Mouse (Mus musculus): ENCODE results near the gene Wdr1. TPM values are rescaled to one million over a fixed set of nuclear protein-coding genes. Genes with fewer than 3 reads are reported as not detected.

Gene Wdr1
- total and polyA plus RNA-seq, 3 experiments, result 108 to 173 (median 142) TPM

- Histone ChIP-seq H3K9ac (ENCODE audit: insufficient read depth, low read depth) (no peak overlapping the region), H3K27me3 (replicated peaks) (no peaks in the 10 kb centered on the region), H3K9me3 (replicated peaks; ENCODE audit: low read length) (no peaks in the 10 kb centered on the region), H3K27ac (ENCODE audit: insufficient read depth, low read depth) (no peak overlapping the region), H3K36me3 (replicated peaks in 1 of 2; ENCODE audit: control insufficient read depth in 1 of 2, insufficient read depth in 1 of 2, low read length in 1 of 2) (peaks cover 43 to 73% of the 10 kb centered on the region in 2 experiments), H3K4me3 (replicated peaks in 1 of 3; ENCODE audit: low read depth in 2 of 3, low read length in 2 of 3, poor library complexity in 1 of 3) (no peak overlapping the region), H3K79me2 (replicated peaks; ENCODE audit: control insufficient read depth, extremely low read depth, insufficient read depth, poor library complexity, severe bottlenecking) (peaks cover 36% of the 10 kb centered on the region), H3K4me2 (ENCODE audit: insufficient read depth, low read depth, poor library complexity, severe bottlenecking) (no peak overlapping the region), H3K4me1 (ENCODE audit: control insufficient read depth in 1 of 2, insufficient read depth in 2 of 2) (peaks cover 3 to 28% of the 10 kb centered on the region in 2 experiments; a peak in 3 of 4 replicates)
- in situ Hi-C loops (cut with MboI; ENCODE audit: low pct_ligation_motif_present, low pct_unique_long_range_greater_than_20kb, low sequenced_read_pairs) (no loop called here), dilution Hi-C loops (cut with MboI; ENCODE audit: extremely low pct_ligation_motif_present, extremely low pct_unique_long_range_greater_than_20kb, low sequenced_read_pairs) (no loop called here)
- DNase-seq (ENCODE audit: extremely low read depth), result no peak
- no peak for TF ChIP-seq ETS1 (conservative IDR thresholded peaks at IDR 0.05; ENCODE audit: low read depth, low read length)
- TF ChIP-seq MYC (IDR thresholded peaks at IDR 0.05; ENCODE audit: low read depth, low read length), result no peak
- TF ChIP-seq NRF1 (IDR thresholded peaks at IDR 0.05; ENCODE audit: low read depth, low read length), result no peak
- TF ChIP-seq CHD2 (IDR thresholded peaks at IDR 0.05; ENCODE audit: low read length), result no peak
- TF ChIP-seq E2F4 (IDR thresholded peaks at IDR 0.05; ENCODE audit: insufficient replicate concordance, low read depth, low read length), result no peak
- TF ChIP-seq ELF1 (IDR thresholded peaks at IDR 0.05; ENCODE audit: low read depth, low read length), result no peak
- no peak for TF ChIP-seq MAFK (IDR thresholded peaks at IDR 0.05; ENCODE audit: insufficient replicate concordance, low read length)
- TF ChIP-seq POLR2AphosphoS2 (IDR thresholded peaks at IDR 0.05; ENCODE audit: low read depth, low read length), result no peak
Observed at GRCm38 (mm10) chr5:38557811-38558210, 5.2 kb downstream of the Wdr1 start.

- no peak overlapping the region for H3K9ac ChIP-seq (ENCODE audit: insufficient read depth, low read depth)
- H3K4me2 ChIP-seq (ENCODE audit: insufficient read depth, low read depth, poor library complexity, severe bottlenecking), result no peak overlapping the region
- no peak overlapping the region for H3K4me3 ChIP-seq (replicated peaks in 1 of 3; ENCODE audit: low read depth in 2 of 3, low read length in 2 of 3, poor library complexity in 1 of 3)
- peaks cover 50 to 87% of the 10 kb centered on the region in 2 experiments for H3K36me3 ChIP-seq (replicated peaks in 1 of 2; ENCODE audit: control insufficient read depth in 1 of 2, insufficient read depth in 1 of 2, low read length in 1 of 2)
- H3K27ac ChIP-seq (ENCODE audit: insufficient read depth, low read depth), result no peak overlapping the region
- no peak for DNase-seq (ENCODE audit: extremely low read depth)
- H3K27me3 ChIP-seq (replicated peaks), result no peaks in the 10 kb centered on the region
- H3K79me2 ChIP-seq (replicated peaks; ENCODE audit: control insufficient read depth, extremely low read depth, insufficient read depth, poor library complexity, severe bottlenecking), result peaks cover 38% of the 10 kb centered on the region
- dilution Hi-C loops (cut with MboI; ENCODE audit: extremely low pct_ligation_motif_present, extremely low pct_unique_long_range_greater_than_20kb, low sequenced_read_pairs) (no loop called here), in situ Hi-C loops (cut with MboI; ENCODE audit: low pct_ligation_motif_present, low pct_unique_long_range_greater_than_20kb, low sequenced_read_pairs) (no loop called here)
- TF ChIP-seq SIN3A (IDR thresholded peaks at IDR 0.05; ENCODE audit: low read length), result no peak
- no peak for TF ChIP-seq TBP (conservative IDR thresholded peaks at IDR 0.05; ENCODE audit: low read depth, low read length)
- no peak for TF ChIP-seq POLR2A (IDR thresholded peaks at IDR 0.05; ENCODE audit: low read depth, low read length)
- TF ChIP-seq KAT2A (IDR thresholded peaks at IDR 0.05; ENCODE audit: insufficient replicate concordance, low read length), result no peak
- TF ChIP-seq GABPA (IDR thresholded peaks at IDR 0.05; ENCODE audit: insufficient replicate concordance, low read depth, low read length), result no peak
- no peak for TF ChIP-seq RAD21 (IDR thresholded peaks at IDR 0.05; ENCODE audit: low read depth, low read length)
- no peak for TF ChIP-seq NELFE (IDR thresholded peaks at IDR 0.05; ENCODE audit: low read depth, low read length)
- TF ChIP-seq HCFC1 (IDR thresholded peaks at IDR 0.05; ENCODE audit: low read depth, low read length), result no peak
- TF ChIP-seq EP300 (IDR thresholded peaks at IDR 0.05; ENCODE audit: low read length), result no peak
- no peak for TF ChIP-seq USF1 (IDR thresholded peaks at IDR 0.05; ENCODE audit: low read depth, low read length)
- no peak for TF ChIP-seq ETS1 (conservative IDR thresholded peaks at IDR 0.05; ENCODE audit: low read depth, low read length)
- TF ChIP-seq NRF1 (IDR thresholded peaks at IDR 0.05; ENCODE audit: low read depth, low read length), result no peak
- no peak for TF ChIP-seq USF2 (conservative IDR thresholded peaks at IDR 0.05; ENCODE audit: low read depth, low read length)
- no peak for TF ChIP-seq ZMIZ1 (IDR thresholded peaks at IDR 0.05; ENCODE audit: low read depth, low read length)
- TF ChIP-seq PAX5 (IDR thresholded peaks at IDR 0.05; ENCODE audit: low read length), result no peak
- TF ChIP-seq E2F4 (IDR thresholded peaks at IDR 0.05; ENCODE audit: insufficient replicate concordance, low read depth, low read length), result no peak
- no peak for TF ChIP-seq CHD2 (IDR thresholded peaks at IDR 0.05; ENCODE audit: low read length)
- peaks cover 3 to 28% of the 10 kb centered on the region in 2 experiments; a peak in 3 of 4 replicates for H3K4me1 ChIP-seq (ENCODE audit: control insufficient read depth in 1 of 2, insufficient read depth in 2 of 2)
- no peaks in the 10 kb centered on the region for H3K9me3 ChIP-seq (replicated peaks; ENCODE audit: low read length)
Observed at GRCm38 (mm10) chr5:38556406-38556805, 6.6 kb downstream of the Wdr1 start.
